Mouse (Mus musculus): ENCODE measurements around the gene 1700040F15Rik. TPM values are rescaled to one million over a fixed set of nuclear protein-coding genes. Genes with fewer than 3 reads are reported as not detected.

Gene 1700040F15Rik
- not detected for total RNA-seq (2023)

DNA sequence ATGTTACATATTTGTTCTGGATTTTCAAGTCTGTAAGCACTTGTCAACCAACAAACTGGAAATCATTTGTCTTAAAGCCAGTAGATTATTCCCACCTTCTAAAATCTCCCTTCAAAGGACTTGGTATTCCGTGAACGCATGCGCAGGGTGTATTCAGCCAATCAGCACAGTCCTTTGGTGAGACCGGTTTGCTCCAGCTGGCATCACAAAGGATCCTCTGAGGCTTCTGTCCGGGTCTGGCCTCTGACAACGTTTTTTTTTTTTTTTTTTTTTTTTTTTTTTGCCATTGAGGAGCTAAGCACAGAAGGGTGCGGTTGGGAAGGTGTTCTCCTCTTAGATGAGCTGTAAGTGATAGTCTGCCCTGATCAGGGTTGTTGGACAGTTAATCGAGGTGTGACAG is at the start of gene 1700040F15Rik:
1700040F15Rik (plus strand) TSS at position 301 of the 400 bp plus-strand sequence.

